Mouse (Mus musculus) cortical plate, adult 2 months (tissue): ENCODE measurements around the gene Flt1. TPM values are rescaled to one million over a fixed set of nuclear protein-coding genes. Genes with fewer than 3 reads are reported as not detected.

Experiments used
- H3K27ac ChIP-seq: fragments of 200-500 bp; 2 replicates; pipeline ENCODE4 v1.5.1; 2012; ENCODE audit warnings: low read length, control low read depth, inconsistent platforms; ENCODE audit not compliant: insufficient read depth
- H3K4me1 ChIP-seq: fragments of 200-500 bp; 2 replicates; pipeline ENCODE4 v1.6.1; 2011; ENCODE audit warnings: low read length; ENCODE audit not compliant: control insufficient read depth, insufficient read depth
- H3K4me3 ChIP-seq: fragments of 200-500 bp; 2 replicates; pipeline ENCODE4 v1.5.1; 2011; ENCODE audit warnings: mild to moderate bottlenecking, low read length, control low read depth; ENCODE audit not compliant: insufficient read depth
- CTCF ChIP-seq: fragments of 200-500 bp; IDR thresholded peaks from 2 replicates; pipeline ENCODE4 v1.5.1; 2011; ENCODE audit warnings: mild to moderate bottlenecking, control low read depth, low read length; ENCODE audit not compliant: insufficient read depth; ENCODE audit errors: extremely low read depth
- POLR2A ChIP-seq: fragments of 200-500 bp; IDR thresholded peaks from 2 replicates; pipeline ENCODE4 v1.6.1; 2011; ENCODE audit warnings: mild to moderate bottlenecking, low read length, control low read depth; ENCODE audit not compliant: insufficient read depth; ENCODE audit errors: extremely low read depth
- polyA plus RNA-seq: library from polyadenylated mRNA; depleted of rRNA; stranded (reverse); fragments of >200 nt; gene quantifications from 2 replicates; pipeline ENCODE4 v1.2.3, GENCODE M21; 2012; rRNA removed

The Flt1 gene
- 27.0 and 27.3 TPM in 2 replicates for polyA plus RNA-seq

DNA sequence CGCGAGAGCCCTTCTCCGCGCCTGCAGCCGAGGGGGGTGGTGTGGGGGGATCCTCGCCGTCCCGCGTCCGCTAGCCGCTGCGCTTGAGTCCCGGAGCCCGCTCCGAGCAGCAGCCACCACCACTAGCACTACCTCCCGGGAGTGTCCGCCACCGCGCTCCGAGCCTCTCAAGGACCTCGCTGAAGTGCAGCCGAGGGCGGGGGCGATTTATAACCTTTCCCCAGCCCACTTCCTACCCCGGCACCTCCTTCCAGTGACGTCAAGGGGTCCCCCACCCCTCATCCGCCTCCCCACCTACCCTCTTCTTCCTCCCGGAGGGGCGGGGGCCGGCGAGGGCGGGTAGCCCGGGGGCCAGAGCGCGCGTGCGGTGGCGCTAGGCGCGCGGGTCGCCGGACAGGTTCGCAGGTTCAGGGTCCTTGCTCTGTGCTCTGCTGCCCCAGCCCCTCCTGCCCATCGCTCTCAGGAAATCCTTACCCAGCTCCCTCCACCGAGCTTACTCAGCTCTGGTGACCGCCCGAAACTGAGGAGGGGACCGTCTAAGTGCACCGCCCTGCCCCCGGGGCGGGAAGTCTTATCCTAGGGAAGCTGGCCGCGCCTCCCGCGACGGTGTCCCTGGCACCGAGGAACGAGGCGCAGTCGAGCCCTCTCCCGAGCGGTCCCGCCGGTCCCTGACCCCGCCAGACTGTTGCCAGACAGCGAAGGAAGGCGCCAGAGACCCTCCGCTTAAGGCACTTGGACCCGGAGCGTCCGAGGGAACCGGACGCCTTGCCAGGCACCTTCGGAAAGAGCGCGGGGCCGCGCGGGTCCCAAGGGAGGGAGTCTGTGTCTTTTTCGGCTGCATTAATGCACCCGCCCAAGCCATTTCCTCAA lies at the start of gene Flt1:
Gene Flt1 (minus strand): TSS at position 181 of the 870 bp plus-strand sequence.
- Histone ChIP-seq H3K4me3 (peak within 1 kb of the TSS; percentile 42), H3K4me1 (no peaks in the 10 kb centered on the region), H3K27ac (peak within 1 kb of the TSS; percentile 92)
- no peak for TF ChIP-seq CTCF
- 0 out of 2 replicates have a peak, but pooled peaks have one; percentile 49 for TF ChIP-seq POLR2A

DNA sequence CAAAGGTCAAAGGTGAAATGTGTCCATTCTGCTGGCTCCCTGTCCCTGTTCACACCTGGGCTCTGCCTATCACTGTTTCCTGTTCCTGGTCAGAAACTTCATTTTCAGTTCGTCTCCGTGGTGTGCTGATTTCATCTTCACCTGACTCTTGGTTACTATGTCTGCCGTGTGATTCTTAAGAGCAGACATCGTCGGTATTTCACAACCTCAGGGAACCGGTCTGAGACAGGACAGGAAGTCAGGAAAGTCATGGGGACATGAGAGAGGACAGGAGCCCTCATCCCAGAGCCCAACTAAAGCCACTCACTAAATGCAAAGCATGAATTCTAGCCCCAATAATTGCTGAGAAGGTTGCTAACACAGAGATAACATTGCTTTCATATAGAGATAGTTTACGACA lies 49.4 kb upstream of the Flt1 start:
- Histone ChIP-seq H3K4me1 (no peaks in the 10 kb centered on the region), H3K4me3 (no peak overlapping the region), H3K27ac (no peak overlapping the region)
- TF ChIP-seq POLR2A (no peak), CTCF (no peak)

DNA sequence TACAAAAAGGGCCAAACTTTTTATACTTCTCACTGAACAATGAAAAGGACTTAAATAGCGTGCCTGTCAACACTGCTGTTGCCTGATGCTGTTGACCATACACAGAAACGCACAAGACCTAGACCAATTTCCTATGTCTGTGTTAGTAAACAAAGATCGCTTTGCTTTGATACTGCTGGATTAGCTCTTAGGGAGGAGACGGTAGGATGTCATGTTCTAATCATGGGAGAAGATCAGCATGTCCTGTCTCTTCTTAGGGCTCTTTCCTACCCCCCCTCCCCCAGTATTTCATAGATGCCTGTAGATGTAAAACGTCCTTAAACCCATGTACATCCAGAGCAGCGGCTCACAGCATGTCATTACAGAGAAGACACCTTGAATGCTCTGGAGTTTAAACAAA lies 44.1 kb upstream of the Flt1 start:
- no peak for TF ChIP-seq POLR2A
- TF ChIP-seq CTCF = no peak
- Histone ChIP-seq H3K4me3 (no peak overlapping the region), H3K27ac (no peak overlapping the region), H3K4me1 (no peaks in the 10 kb centered on the region)

DNA sequence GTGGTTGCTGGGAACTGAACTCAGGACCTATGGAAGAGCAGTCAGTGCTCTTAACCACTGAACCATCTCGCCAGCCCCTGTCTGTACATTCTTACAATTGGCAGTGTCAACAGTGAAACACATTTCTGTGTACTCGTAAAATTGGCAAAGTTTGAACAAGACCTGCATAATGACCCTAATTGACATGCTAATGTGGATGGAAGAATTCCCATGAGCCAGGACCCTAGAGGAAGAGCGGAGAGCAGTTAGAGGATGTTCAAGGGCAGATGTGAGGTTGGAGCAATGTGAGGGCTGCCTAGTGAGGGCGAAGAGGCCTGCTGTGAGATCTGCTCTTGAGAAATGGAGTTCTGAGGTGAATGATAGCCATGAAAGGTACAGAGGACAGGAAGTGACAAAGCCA lies 38.2 kb upstream of the Flt1 start:
- no peak for TF ChIP-seq POLR2A
- no peak for TF ChIP-seq CTCF
- H3K4me3 ChIP-seq = no peak overlapping the region
- H3K4me1 ChIP-seq = no peaks in the 10 kb centered on the region
- no peak overlapping the region for H3K27ac ChIP-seq

DNA sequence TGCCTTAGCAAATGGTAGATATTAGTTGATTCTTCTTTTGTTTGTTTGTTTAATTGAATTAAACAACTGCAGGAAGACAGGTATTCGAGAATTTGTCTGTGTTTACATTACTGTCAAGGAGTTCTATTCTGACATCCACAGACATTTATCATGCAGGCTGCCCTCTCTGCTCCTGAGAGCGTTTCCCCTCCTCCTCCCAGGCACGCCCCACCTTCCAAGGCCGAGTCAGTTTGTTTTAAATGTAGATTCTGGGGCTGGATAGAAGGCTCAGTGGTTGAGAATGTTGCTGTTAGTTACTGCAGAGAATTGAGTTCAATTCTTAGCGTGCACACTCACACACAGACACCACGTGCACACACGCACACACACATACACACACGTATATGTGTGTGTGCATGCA lies 36.2 kb upstream of the Flt1 start:
- no peak overlapping the region for H3K27ac ChIP-seq
- no peaks in the 10 kb centered on the region for H3K4me1 ChIP-seq
- no peak overlapping the region for H3K4me3 ChIP-seq
- TF ChIP-seq CTCF = no peak
- no peak for TF ChIP-seq POLR2A

DNA sequence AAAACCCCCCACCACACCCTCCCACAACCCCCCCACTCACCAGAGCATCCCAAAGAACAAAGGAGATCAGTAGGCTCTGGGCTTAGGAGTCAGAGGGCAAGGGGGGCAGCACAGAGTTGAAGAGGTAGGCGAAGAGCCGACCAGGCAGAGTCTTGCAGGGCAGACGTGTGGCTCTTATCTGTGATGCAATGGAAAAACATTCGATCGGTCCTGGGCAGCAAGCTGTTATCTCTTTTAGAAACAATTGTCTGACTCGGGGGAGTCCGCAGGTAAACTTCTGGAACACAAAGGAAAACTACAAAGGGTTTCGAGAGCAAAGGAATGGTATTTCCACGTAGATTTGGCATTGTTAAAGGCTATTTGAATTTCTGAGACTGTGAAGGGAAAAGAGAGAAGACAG lies 35.5 kb upstream of the Flt1 start:
- TF ChIP-seq CTCF = no peak
- TF ChIP-seq POLR2A = no peak
- no peaks in the 10 kb centered on the region for H3K4me1 ChIP-seq
- no peak overlapping the region for H3K4me3 ChIP-seq
- no peak overlapping the region for H3K27ac ChIP-seq

DNA sequence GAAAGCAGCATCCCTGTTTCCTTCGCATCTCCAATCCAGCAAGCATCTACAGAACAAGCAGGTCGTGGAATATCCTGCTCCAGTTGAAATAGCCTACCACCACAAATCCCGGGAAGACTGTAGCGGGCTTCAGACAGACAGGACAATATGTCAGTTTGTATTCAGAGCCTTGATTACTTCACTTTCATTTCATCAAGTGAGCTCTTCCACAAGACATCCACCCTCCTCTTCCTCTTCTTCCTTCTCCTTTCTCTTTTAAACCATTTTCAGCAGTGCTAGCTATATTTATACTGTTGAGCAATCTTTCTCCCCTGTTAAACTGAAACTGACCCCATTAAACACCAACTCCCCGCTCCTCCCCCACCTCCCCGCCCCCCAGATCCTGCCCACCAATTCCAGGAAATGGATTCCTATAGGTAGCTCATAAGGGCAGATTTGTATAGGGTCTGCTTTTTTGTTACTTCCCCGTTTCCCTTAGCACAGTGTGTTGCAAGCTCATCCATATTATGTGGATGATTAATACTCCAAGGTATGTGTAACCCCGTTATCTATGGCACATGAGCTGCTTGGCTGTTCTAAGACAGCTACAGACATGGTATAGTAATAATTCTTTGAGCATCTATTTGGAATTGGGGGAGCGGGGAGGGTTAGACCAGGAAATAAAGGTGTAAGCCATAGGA lies 33.0 kb upstream of the Flt1 start:
- H3K4me3 ChIP-seq = peak overlapping the region; percentile 6; the same call in 1 of the 2 replicates
- TF ChIP-seq CTCF (no peak), POLR2A (no peak)

DNA sequence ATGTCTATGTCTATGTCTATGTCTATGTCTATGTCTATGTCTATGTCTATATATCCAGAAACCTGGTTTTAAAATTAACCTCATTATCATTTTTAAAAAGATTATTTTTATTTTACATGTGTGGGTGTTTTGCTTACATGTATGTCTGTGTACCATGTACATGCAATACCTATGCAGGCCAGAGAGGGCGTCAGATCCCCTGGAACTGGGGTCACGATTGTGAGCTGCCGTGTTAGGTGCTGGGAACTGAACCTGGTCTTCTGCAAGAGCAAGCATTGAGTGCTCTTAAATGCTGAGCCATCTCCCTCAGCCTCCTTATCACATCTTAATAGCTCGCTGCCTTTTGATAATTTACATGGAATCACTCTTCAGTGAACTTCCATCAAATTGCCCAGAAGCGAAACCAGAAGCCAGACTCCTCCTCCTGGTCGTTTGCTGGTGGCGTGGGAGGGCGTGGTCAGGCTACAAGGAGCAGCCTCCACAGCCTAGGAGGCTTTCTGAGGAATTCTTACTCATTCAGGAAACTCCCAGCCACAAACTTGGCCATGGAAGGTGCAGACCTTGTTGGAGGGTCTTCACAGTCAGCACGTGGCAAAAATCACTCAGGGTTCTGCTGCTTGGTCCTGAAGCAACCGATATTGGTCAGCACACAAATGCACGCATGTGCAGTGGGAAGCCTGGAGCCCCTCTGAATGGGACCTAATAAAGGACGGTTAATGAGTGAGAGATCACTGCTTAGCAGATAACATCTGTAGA lies 32.2 kb upstream of the Flt1 start:
- TF ChIP-seq CTCF (no peak), POLR2A (no peak)
- H3K4me1 ChIP-seq = no peaks in the 10 kb centered on the region
- peak overlapping the region; percentile 6; the same call in 1 of the 2 replicates for H3K4me3 ChIP-seq
- no peak overlapping the region for H3K27ac ChIP-seq

More for the DNA sequence above, 33.0 kb upstream of the Flt1 start:
- Histone ChIP-seq H3K27ac (no peak overlapping the region), H3K4me1 (no peaks in the 10 kb centered on the region)

DNA sequence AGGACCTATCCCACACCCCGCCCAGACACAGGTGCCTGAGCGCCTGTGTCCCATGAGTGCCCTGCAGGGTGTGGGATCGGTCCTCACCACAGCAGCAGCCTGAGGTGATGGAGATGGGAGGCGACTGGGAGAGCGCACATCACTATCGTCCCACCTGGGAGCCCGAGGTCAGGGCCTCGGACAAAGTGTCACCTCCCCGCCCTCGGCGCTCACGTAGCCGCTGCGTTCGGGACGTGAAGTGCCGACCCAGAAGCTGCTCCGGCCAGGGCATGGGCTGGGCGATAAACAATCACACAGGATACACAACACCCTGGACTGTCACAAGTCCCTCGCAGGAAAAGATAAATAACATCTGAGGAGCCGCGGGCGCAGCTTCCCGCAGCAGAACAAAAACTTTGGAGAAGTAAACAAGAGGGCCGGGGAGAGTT lies 27.1 kb upstream of the Flt1 start:
- no peak overlapping the region for H3K4me3 ChIP-seq
- no peak overlapping the region for H3K27ac ChIP-seq
- no peak for TF ChIP-seq CTCF
- no peak for TF ChIP-seq POLR2A
- no peaks in the 10 kb centered on the region for H3K4me1 ChIP-seq
